Mouse (Mus musculus) liver, adult 2 months (tissue): ENCODE results near the gene Mrps35. TPM values are rescaled to one million over a fixed set of nuclear protein-coding genes. Genes with fewer than 3 reads are reported as not detected.
A peak's percentile ranks its signal among the peaks of the same experiment; 100 is the strongest.

Source experiments
- DNase-seq: peaks from one replicate; pipeline ENCODE4 v3.0.0-alpha.2; 2011; ENCODE audit warnings: low read depth, low spot score; ENCODE audit errors: extremely low read depth
- H3K27ac ChIP-seq: fragments of 200-500 bp; replicated peaks from 2 replicates; pipeline ENCODE4 v1.5.1; 2012; ENCODE audit warnings: low read depth, mild to moderate bottlenecking, control low read depth, inconsistent platforms, low read length; ENCODE audit not compliant: insufficient read depth
- H3K27me3 ChIP-seq: fragments of 200-500 bp; 2 replicates; pipeline ENCODE4 v1.6.1; 2012; ENCODE audit warnings: mild to moderate bottlenecking, moderate library complexity, low read length, inconsistent platforms; ENCODE audit not compliant: control insufficient read depth, insufficient read depth
- H3K36me3 ChIP-seq: fragments of 200-500 bp; 2 replicates; pipeline ENCODE4 v1.6.1; 2012; ENCODE audit warnings: low read length, inconsistent platforms; ENCODE audit not compliant: control insufficient read depth, insufficient read depth
- H3K4me1 ChIP-seq: fragments of 200-500 bp; 2 replicates; pipeline ENCODE4 v1.6.1; 2011; ENCODE audit warnings: low read length; ENCODE audit not compliant: control insufficient read depth, insufficient read depth
- H3K4me3 ChIP-seq: fragments of 200-500 bp; 2 replicates; pipeline ENCODE4 v1.5.1; 2011; ENCODE audit warnings: low read depth, mild to moderate bottlenecking, control low read depth, low read length, moderate library complexity; ENCODE audit not compliant: insufficient read depth
- H3K79me2 ChIP-seq: fragments of 200-500 bp; 2 replicates; pipeline ENCODE4 v1.6.1; 2012; ENCODE audit warnings: inconsistent platforms, mild to moderate bottlenecking, low read length, moderate library complexity; ENCODE audit not compliant: control insufficient read depth, insufficient read depth
- H3K9ac ChIP-seq: fragments of 200-500 bp; 2 replicates; pipeline ENCODE4 v1.6.1; 2012; ENCODE audit warnings: low read depth, mild to moderate bottlenecking, control low read depth, inconsistent platforms, low read length
- CTCF ChIP-seq: fragments of 200-500 bp; IDR thresholded peaks from 2 replicates; pipeline ENCODE4 v1.5.1; 2011; ENCODE audit warnings: low read depth, low read length, control low read depth
- POLR2A ChIP-seq: fragments of 200-500 bp; IDR thresholded peaks from 2 replicates; pipeline ENCODE4 v1.6.1; 2011; ENCODE audit warnings: low read length, control low read depth; ENCODE audit not compliant: insufficient read depth; ENCODE audit errors: extremely low read depth
- WGBS: fragments of 180-500 bp; shearing (Covaris S2); methylation state at CpG from one replicate; pipeline ENCODE4 v1.1.7; 2018; 5-methylcytosine and 5-hydroxymethylcytosine counted together
- polyA plus RNA-seq: library from polyadenylated mRNA; depleted of rRNA; stranded (reverse); fragments of >200 nt; gene quantifications from 2 replicates; pipeline ENCODE4 v1.2.3, GENCODE M21; 2012
- total RNA-seq: library from RNA; depleted of rRNA; stranded (reverse); fragments of >200 nt; gene quantifications from 2 replicates; pipeline ENCODE4 v1.2.3, GENCODE M21; 2014

Gene Mrps35
- total and polyA plus RNA-seq, 2 experiments, result 9.6 to 22.1 TPM

DNA sequence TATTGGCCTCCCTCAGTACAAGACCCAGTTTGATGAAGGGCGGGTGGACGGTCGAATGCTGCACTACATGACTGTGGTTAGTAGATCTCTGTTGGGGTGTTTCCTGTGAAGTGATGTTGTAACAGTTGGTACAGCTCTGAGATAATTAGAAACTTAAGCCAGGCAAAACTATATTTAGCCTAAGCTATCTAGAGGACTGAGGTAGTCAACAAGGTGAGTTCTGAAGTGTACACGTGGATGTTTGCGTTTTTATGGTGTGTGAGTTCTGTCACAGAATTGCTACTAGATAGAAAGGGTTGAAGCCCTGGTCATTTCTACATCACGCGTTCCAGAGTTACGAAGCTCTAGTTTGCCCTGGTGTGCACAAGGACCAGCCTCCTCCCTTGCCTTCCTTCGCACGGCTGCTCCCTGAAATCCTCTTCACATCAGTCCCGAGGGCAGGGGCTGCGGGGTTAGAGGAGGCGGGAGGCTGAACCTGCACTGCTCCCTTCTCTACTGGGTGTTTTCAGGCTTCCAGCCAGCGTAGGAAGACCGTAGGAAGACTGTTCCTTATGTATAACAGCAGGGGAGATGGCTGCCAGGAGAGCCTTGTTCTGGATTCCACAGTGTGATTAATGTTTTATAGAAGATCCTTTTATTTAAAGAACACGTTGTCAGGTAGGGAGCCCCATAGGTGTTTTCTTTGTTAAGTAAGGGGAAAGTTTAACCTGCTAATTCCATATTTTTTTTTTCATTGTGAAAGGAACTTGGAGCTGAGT, 20.0 kb upstream of the Mrps35 start:
- no peak overlapping the region for H3K27ac ChIP-seq
- H3K36me3 ChIP-seq, result peaks cover 50% of the 10 kb centered on the region
- H3K9ac ChIP-seq, result no peak overlapping the region
- H3K79me2 ChIP-seq, result no peaks in the 10 kb centered on the region
- no peak for DNase-seq
- no peaks in the 10 kb centered on the region for H3K4me1 ChIP-seq
- no peaks in the 10 kb centered on the region for H3K27me3 ChIP-seq
- TF ChIP-seq CTCF (no peak), POLR2A (no peak)
- no peak overlapping the region for H3K4me3 ChIP-seq
- WGBS, result 92% methylated on average over 16 of the region's 16 CpGs

DNA sequence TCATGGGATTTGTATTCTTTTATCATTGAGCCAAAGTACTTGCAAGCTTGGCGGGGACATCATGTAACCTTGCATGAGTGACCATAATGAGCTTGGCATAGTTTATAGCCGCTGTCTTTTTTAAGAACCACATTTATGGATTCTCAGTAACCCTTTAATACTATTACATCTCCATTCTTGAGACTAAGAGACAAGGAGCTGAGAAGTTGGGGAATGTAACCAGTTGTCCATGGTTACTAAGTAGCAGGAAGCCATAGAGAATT, 19.5 kb upstream of the Mrps35 start:
- TF ChIP-seq CTCF, result no peak
- TF ChIP-seq POLR2A, result no peak
- 92% methylated on average over 2 of the region's 2 CpGs for WGBS
- Histone ChIP-seq H3K4me3 (no peak overlapping the region), H3K36me3 (peaks cover 48% of the 10 kb centered on the region), H3K27me3 (no peaks in the 10 kb centered on the region), H3K4me1 (no peaks in the 10 kb centered on the region), H3K79me2 (no peaks in the 10 kb centered on the region), H3K9ac (no peak overlapping the region), H3K27ac (no peak overlapping the region)
- DNase-seq, result no peak

DNA sequence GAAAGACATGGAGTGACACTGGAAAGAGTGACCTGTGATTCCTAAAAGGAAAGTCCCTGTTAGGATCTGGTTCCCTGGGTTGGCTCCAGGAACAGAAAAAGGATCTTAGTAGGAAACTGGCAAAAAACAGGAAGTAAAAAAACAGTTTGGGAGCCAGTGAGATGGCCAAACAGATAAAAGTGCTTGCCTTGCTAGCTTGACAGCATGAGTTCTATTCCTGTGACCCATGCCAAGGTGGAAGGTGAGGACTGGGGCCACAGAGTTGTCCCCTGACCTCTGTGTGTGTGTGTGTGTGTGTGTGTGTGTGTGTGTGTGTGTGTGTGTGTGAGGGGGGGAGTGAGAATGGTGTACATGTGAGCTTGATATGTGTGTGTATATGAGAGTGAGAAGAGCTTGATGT, 19.0 kb upstream of the Mrps35 start:
- H3K4me1 ChIP-seq, result no peaks in the 10 kb centered on the region
- no peaks in the 10 kb centered on the region for H3K27me3 ChIP-seq
- H3K9ac ChIP-seq, result no peak overlapping the region
- H3K4me3 ChIP-seq, result no peak overlapping the region
- H3K36me3 ChIP-seq, result peaks cover 50% of the 10 kb centered on the region
- H3K79me2 ChIP-seq, result no peaks in the 10 kb centered on the region
- TF ChIP-seq POLR2A (no peak), CTCF (no peak)
- peak; percentile 48 for DNase-seq
- H3K27ac ChIP-seq, result no peak overlapping the region

DNA sequence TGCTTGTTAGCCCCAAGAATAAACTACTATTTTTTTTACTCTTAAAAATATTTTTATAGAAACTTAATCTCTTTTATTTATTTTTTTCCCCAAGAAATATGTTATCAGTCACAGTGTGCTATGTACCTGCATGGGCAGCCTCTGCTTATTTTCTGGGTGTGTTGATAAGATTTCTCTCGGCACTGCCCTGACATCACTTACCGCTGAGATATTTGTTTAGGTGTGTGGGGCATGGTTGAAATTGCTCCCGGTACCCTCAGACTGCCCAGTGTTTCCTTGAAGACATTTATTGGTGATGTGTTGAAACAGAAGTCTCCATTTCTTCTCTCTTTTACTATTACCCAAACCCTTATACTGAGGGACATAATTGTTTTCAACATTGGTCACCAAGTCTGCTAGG, 17.8 kb upstream of the Mrps35 start:
- Histone ChIP-seq H3K36me3 (peaks cover 52% of the 10 kb centered on the region), H3K27ac (no peak overlapping the region), H3K79me2 (no peaks in the 10 kb centered on the region), H3K4me1 (no peaks in the 10 kb centered on the region), H3K9ac (no peak overlapping the region), H3K27me3 (no peaks in the 10 kb centered on the region), H3K4me3 (no peak overlapping the region)
- TF ChIP-seq CTCF (no peak), POLR2A (no peak)
- 86% methylated on average over 3 of the region's 3 CpGs for WGBS
- no peak for DNase-seq

DNA sequence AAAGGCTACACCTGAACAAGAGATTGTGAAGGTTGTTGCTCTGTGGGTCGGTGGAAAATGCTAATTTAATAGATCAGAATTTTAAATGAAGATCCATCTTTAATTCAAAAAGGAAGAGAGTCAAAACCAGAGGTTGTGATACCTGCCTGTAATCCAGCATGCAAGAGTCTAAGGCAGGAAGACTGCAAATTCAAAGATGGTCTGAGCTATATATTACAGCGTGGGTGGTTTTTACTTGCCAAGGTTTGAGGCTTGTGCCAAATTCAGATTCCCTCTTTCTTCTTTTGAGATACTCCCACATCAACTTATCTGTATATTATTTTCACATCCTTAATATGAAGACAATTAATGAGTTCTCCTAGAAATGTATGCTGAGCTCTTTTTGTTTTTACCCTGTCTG, 14.2 kb upstream of the Mrps35 start:
- no peak for TF ChIP-seq CTCF
- no peak for TF ChIP-seq POLR2A
- Histone ChIP-seq H3K4me1 (no peaks in the 10 kb centered on the region), H3K36me3 (peaks cover 56% of the 10 kb centered on the region), H3K4me3 (no peak overlapping the region), H3K9ac (no peak overlapping the region), H3K27ac (no peak overlapping the region), H3K27me3 (no peaks in the 10 kb centered on the region), H3K79me2 (no peaks in the 10 kb centered on the region)
- WGBS, result 95% methylated on average over 2 of the region's 2 CpGs
- no peak for DNase-seq

DNA sequence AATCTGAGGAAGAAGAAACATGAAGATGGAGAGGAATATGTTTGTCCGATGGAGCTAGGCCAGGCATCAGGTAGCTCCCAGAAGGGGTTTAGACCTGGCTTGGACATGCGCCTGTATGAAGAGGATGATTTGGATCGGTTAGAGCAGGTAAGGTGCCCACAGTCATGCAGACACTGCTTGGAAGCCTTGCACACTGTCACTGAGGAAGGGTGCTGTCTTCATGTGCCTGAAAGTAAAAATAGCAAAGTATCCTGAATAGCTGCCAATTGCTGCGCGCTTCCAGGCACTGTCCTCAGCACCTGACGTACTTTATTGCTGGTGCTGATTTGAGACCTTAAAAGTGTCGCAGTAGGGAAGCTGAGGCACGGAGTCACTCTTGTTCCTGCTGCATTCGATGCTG, 13.0 kb upstream of the Mrps35 start:
- H3K36me3 ChIP-seq, result peaks cover 54% of the 10 kb centered on the region
- H3K4me1 ChIP-seq, result no peaks in the 10 kb centered on the region
- no peak overlapping the region for H3K4me3 ChIP-seq
- no peak overlapping the region for H3K9ac ChIP-seq
- no peak overlapping the region for H3K27ac ChIP-seq
- no peaks in the 10 kb centered on the region for H3K27me3 ChIP-seq
- H3K79me2 ChIP-seq, result no peaks in the 10 kb centered on the region
- no peak for DNase-seq
- WGBS, result 96% methylated on average over 9 of the region's 9 CpGs
- TF ChIP-seq POLR2A (no peak), CTCF (no peak)
